Mouse (Mus musculus) left cerebral cortex, adult 2 months (tissue): ENCODE results near the gene Akr1b3. TPM values are rescaled to one million over a fixed set of nuclear protein-coding genes. Genes with fewer than 3 reads are reported as not detected.
"Not testable (repeated sequence)": the region's sequence is repeated elsewhere in the genome, so short reads cannot be mapped to it uniquely, and the experiment has no call there.

ENCODE experiments used
- DNase-seq, 2 experiments: peaks; one replicate each; pipeline ENCODE4 v3.0.0; 2021 to 2022; ENCODE audit warnings: low spot score in 2 of 2, mixed read lengths in 1 of 2; ENCODE audit errors: extremely low spot score in 1 of 2
- H3K27ac ChIP-seq: fragments of 200-600 bp; 2 replicates; pipeline ENCODE4 v1.8.1; 2022
- H3K4me3 ChIP-seq: fragments of 200-600 bp; 2 replicates; pipeline ENCODE4 v1.8.1; 2022
- CTCF ChIP-seq: fragments of 200-600 bp; IDR thresholded peaks from 2 replicates; pipeline ENCODE4 v1.8.1; 2022; ENCODE audit warnings: antibody characterized with exemption, mild to moderate bottlenecking, moderate library complexity
- intact Hi-C: fragments of 180-260 bp; cut with DNase I; formaldehyde crosslinking; loops from one replicate; pipeline ENCODE4 v1.15.1; 2025
- long read RNA-seq, 2 experiments: library from polyadenylated mRNA; stranded (forward); transcript quantifications; one replicate each; pipeline ENCODE4 v2.0.0; 2021; ENCODE audit warnings: borderline mapping rate in 2 of 2
- total RNA-seq, 2 experiments: library from RNA; stranded (reverse); gene quantifications; 2 replicates each; pipeline ENCODE4 v1.2.3; 2021

The Akr1b3 gene
- 10 to 100 TPM; 43.1 to 43.4 TPM for total RNA-seq
- long read RNA-seq, experiment 1, full-length matches to known transcripts, result 14 of 15 reads
- long read RNA-seq, experiment 1, partial matches to known transcripts, result 1 of 15 reads
- long read RNA-seq, experiment 1, other reads (novel, unspliced or antisense), result 0 of 15 reads
- long read RNA-seq, experiment 2, transcript Akr1b3-201 (10 exons, 1,387 nt), result major isoform, 10 of 12 reads
- long read RNA-seq, experiment 2, partial matches to known transcripts, result 1 of 12 reads
- long read RNA-seq, experiment 2, other reads (novel, unspliced or antisense), result 0 of 12 reads

- TF ChIP-seq CTCF, result peak; percentile 26
- intact Hi-C loops, result no loop called here
- Histone ChIP-seq H3K27ac (peak within 1 kb of the TSS; percentile 77), H3K4me3 (peak within 1 kb of the TSS; percentile 94)
- peak; percentile 85 to 88 for DNase-seq
Observed at GRCm38 (mm10) chr6:34316854-34317771, at the start of gene Akr1b3. Gene Akr1b3 (minus strand): TSS chr6:34317478.

DNA sequence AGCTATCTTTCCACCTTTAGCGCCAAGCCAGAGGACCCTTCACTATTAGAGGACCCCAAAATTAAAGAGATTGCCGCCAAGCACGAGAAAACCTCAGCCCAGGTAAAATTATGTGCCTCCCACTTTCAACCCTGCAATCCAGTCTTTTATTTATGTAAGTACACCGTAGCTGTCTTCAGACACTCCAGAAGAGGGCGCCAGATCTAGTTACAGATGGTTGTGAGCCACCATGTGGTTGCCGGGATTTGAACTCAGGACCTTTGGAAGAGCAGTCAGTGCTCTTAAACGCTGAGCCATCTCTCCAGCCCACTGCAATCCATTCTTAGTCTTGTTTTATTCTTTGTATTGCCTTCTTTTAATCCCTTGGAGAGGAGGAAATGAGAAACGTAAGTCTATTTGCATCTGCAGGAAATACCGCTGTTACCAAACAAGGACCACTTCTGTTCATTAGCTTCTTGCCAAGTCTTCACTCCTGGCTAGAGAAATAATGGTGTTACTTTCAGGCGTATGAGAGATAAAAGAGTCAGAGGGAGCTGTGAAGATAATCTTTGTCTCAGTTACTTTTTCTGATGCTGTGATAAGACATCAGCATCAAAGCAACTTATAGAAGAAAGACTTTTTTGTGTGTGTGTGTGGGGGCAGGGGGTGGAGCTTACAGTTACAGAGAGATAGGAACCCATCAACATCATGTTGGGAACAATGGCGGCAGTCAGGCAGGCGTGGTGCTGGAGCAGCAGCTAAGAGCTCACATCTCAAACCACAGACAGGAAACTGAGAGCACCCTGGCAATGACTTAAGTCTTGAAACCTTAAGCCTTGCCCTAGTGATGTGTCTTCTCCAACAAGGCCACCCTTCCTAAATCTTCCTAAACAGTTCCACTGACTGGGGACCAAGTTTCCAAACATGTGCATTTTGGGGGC is 47.2 kb upstream of the Akr1b3 start:
- peak; percentile 24 for TF ChIP-seq CTCF
- Histone ChIP-seq H3K27ac (no peak overlapping the region), H3K4me3 (no peak overlapping the region)
- intact Hi-C loops, result no loop called here
- DNase-seq, result no peak

- TF ChIP-seq CTCF, result no peak
- intact Hi-C loops, result no loop called here
Observed at GRCm38 (mm10) chr6:34355841-34356240, 38.6 kb upstream of the Akr1b3 start.

DNA sequence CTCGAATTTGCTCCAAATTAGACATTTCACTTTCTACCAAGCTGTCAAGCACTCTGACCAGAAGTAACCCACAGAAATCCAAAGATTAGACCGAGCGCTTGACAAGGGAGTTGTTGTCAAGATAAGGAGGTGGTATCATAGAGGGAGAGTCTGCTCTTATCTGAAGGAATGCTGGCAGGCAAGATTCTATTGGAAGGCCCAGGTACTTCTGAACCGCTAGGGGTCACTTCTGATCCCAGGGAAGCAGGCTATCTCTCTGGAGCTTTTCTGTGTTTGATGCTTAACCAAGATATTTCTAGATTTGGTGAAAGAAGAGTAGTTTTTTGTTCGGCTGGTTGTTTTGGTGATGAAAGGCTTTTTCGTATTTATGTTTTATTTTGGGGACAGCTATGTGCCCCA is 38.1 kb upstream of the Akr1b3 start:
- Histone ChIP-seq H3K4me3 (no peak overlapping the region), H3K27ac (no peak overlapping the region)
- no peak for DNase-seq
- intact Hi-C loops, result no loop called here
- no peak; the same call in 1 of the 2 replicates for TF ChIP-seq CTCF

More at GRCm38 (mm10) chr6:34355841-34356240, 38.6 kb upstream of the Akr1b3 start:
- DNase-seq, result no peak
- H3K27ac ChIP-seq, result no peak overlapping the region
- no peak overlapping the region for H3K4me3 ChIP-seq

GRCm38 (mm10) chr6:34354354-34355348 is 37.4 kb upstream of the Akr1b3 start:
- intact Hi-C loops, result no loop called here
- DNase-seq, result no peak
- H3K27ac ChIP-seq, result no peak overlapping the region
- no peak for TF ChIP-seq CTCF
- no peak overlapping the region for H3K4me3 ChIP-seq

DNA sequence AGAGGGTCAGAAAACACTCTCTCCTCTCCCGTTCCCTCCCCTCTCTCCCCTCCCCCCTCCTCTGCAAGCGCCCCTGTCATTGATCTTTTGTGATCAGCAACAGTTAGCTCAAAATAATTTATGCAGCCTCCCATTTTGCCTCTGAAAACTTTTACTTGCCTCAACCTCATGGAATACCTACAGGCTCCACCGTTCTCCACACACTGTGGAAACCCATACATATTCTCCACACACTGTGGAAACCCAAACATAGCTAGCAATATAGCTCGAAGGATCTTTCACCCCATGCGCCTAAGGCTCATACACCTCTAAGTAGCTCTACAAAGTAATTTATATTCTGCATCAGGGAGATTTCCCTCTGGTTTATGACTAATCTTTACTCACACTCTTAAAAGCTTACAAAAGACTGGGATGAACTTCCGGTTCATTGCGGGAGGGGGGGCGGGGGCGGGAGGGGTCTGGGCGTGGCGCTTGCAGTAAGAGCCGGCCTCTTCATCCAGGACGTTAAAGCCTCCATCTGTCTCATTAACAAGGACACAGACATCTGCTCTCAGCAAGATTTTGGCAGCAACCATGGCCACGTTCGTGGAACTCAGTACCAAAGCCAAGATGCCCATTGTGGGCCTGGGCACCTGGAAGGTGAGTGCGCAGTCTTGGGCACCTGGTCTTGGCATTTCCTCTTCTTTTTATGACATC is 36.5 kb upstream of the Akr1b3 start, which contains the start of gene Akr1b8:
Akr1b8 (plus strand) TSS at position 462 of the 696 bp plus-strand sequence.
- intact Hi-C loops, result no loop called here
- TF ChIP-seq CTCF, result no peak
- DNase-seq, result no peak
- Histone ChIP-seq H3K4me3 (no peak within 1 kb of the TSS), H3K27ac (no peak within 1 kb of the TSS)

DNA sequence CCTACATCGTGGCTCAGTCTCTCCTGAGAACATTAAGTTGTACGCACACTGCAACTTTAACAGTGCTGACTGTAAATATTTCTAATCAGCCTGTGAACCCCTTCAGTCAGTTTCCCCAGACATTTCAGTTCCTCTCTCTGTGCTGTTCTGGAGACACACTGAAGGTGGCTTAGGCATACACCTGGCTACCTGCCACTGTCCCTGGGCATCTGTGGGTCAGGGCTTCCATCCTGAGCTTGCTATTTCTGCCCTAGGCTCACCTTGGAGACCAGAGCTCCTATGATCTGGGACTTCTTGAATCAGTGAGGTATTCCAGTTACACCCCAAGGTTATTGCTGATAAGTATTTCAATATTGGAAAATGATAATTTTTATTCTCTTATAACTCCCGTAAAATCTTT is 35.1 kb upstream of the Akr1b3 start:
- Histone ChIP-seq H3K4me3 (no peak overlapping the region), H3K27ac (no peak overlapping the region)
- DNase-seq, result no peak
- intact Hi-C loops, result no loop called here
- TF ChIP-seq CTCF, result no peak

DNA sequence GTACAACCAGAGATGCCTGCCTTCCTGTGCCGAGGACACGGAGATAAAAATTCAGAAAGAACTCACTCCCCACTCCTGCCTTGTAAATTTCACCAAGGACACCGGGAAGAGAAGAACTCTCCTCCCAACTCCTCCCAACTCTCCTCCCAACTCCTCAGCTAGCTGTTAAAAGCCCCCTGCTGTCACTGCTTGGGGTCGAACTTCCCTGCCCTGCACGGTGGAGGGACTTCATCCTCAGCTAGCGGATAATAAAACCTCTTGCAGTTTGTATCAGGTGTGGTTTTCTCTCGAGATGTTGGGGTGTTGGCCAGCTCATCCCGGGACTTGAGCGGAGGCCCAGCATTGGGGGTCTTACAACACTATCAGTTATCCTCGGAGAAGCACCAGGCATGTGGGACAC is 34.2 kb upstream of the Akr1b3 start:
- H3K4me3 ChIP-seq, intact Hi-C loops, DNase-seq, H3K27ac ChIP-seq: not testable (repeated sequence)

GRCm38 (mm10) chr6:34350037-34350699 is 32.9 kb upstream of the Akr1b3 start:
- no peak for DNase-seq
- intact Hi-C loops, result no loop called here
- no peak overlapping the region for H3K4me3 ChIP-seq
- no peak for TF ChIP-seq CTCF
- H3K27ac ChIP-seq, result no peak overlapping the region
